Mouse (Mus musculus) adipocyte (in vitro differentiated cells): ENCODE measurements around the gene Srrm3.

Experiments
- DNase-seq: peaks from one replicate; pipeline ENCODE4 v3.0.0-alpha.2; 2016; ENCODE audit warnings: low spot score

Srrm3 gene

DNA sequence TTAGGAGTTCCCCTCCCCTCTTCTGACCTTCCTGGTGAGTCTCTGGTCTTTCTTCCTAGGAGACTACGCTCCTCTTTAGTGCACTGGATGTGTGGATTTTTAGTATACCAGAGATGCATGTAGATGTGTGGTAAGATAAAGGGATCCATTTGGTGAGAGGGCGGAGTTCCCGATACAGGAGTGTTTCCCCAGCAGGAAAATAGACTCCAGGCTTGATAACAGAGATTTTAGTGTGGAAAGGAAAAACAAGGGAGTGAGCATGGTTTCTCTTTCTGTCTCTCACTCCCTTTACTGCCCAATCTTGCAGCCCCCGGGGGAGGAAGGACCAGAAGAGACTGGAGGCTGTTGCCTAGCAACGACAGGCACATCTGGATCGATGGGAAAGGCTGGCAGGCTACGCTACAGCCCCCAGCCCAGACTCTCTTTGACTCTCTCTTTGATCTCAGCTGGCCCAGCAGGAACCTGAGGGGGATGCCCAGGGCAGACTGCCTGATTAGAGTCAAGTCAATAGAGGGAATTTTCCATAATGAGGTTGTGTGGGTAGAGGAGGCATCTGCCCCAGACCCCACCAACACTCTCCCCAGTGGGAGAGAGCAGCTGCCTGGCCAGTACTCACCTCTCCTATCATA, 15.7 kb downstream of the Srrm3 start:
- no peak for DNase-seq

DNA sequence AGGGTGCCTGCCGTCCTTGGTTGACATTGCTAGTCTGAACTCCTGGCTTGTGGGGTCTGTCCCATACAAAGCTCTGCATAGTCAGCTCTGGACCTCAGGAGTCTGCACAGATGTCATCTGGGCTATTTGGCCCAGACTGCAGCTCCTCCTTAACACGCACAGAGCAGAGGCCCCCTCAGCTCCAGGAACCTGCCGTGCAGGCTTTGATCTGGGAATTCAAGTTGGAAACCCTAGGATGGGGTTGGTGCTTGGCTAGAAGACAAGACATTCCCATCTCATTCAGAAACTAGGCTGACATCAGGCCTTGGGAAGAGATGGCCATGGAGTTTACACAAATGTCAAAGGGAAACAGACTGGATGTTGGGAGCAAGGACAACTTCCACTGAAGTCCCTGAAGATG, 17.8 kb downstream of the Srrm3 start:
- DNase-seq: no peak

DNA sequence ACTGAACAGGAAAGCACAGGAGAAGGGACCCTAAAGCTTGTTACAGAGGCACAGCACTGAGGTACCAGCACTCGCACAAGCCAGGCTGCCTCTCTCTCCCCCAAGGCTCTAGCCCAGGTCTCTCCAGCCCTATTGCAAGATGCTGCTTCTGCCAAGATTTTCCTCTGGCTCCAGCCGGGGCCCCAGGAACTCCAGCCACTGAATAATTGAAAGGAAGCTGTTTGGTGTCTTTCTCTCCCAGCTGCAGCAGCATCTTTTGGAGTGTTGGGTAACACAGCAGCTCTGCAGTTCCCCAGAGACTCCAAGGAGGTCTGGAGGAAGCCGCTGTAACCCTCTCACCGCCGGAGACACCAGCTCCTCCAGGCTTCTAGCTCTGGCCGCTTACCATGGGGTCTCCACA, 19.5 kb downstream of the Srrm3 start:
- DNase-seq: no peak

DNA sequence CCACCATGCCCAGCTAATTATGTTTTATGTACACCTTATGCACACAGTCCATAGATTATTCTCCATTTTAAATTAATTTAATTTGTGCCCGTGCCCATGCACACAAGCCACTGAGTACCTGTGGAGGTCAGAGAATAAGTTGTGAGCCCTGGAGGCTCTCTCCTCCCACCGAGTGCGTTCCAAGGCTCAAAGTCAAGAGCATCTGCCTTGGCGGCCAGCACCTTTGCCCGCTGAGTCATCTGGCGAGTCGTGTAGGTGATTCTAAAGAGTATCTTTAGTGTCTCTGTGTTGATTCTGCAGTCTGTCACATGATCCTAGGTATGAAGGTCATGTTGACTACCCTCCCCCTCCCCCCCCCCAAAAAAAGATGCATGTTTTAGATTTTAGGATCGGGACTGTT, 22.7 kb downstream of the Srrm3 start:
- DNase-seq: no peak

DNA sequence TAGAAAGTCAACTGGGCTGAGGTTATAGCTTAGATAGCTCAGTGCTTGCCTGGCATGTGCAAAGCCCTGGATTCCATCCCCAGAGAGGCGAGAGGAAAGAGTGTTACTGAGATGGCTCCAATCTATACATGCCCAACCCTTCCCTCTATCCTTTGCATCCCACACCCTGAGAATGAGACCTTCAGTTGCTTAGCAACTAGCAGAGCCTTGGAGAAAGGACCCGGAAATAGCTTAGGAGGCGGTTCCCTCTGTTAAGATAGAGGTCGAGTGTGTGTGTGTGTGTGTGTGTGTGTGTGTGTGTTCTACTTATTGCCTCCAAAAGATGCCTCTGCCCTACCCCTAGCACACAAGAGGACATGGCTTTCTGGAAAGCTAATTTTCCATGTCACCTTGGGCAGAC, 26.0 kb downstream of the Srrm3 start:
- no peak for DNase-seq

DNA sequence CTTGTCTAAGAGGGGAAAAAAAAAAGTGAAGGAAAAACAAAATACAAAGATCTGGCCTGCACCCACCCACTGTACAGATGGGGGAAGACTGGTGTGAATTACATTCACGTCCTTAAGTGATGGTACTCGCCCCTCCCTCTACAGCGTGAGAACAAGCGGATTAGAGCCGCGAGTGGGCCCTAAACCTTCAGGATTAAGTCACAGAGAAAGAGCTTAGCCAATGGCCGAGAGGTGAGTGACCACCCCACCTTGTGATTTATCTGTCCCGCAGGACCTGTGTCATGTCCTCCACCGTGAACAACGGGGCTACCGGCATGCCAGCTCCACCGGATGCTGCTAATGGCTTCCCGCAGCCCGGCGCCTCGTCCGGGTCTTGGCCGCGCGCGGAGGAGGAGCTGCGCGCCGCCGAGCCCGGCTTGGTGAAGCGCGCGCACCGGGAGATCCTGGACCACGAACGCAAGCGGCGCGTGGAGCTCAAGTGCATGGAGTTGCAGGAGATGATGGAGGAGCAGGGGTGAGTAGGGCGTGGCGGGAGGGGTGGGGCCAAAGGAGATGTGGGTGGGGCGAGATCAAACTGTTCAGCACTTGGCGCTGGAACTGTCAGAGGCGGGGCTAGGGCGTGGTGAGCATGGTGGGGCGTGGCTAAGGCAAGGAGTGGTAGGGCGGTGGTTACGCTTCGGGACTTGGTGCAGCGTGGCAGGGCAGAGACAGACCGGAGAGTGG, 28.2 kb downstream of the Srrm3 start:
- no peak for DNase-seq

DNA sequence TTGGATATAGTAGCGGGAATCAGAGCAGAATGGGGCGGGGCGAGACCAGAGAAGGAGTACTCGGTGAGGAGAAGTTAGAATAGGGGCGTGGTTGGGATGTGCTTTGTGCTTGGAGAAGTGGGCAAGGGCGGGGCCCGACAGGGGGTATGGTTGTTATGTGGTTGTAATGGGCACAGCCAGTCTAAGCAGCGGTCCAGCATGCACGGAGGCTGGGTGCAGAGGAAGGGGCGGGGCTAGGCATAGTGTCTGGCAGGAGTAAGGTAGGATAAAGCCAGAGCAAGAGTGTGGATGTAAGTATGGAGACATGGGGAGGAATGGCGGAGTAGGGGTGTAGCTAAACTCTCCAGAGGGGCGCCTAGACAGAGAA, 28.8 kb downstream of the Srrm3 start:
- DNase-seq: no peak

DNA sequence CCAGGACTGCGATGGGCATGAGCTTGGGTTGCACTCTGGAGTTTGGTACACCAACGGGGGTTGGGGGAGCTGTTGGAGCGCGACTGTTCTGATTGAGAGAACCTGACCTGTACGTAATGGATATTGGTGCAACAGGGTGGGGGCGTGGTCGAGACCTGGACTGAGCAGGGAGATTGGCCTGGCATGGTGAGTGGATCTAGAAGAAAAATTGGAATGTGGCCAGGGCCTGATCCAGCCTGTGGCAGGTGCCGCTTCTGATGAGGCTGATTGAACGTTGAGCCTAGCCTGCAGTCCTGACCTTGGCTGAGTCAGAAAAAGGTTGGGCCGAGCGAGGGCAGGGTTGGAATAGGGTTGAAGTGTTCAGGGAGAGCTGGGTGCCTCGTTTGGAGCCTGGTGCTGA, 29.3 kb downstream of the Srrm3 start:
- DNase-seq: no peak

DNA sequence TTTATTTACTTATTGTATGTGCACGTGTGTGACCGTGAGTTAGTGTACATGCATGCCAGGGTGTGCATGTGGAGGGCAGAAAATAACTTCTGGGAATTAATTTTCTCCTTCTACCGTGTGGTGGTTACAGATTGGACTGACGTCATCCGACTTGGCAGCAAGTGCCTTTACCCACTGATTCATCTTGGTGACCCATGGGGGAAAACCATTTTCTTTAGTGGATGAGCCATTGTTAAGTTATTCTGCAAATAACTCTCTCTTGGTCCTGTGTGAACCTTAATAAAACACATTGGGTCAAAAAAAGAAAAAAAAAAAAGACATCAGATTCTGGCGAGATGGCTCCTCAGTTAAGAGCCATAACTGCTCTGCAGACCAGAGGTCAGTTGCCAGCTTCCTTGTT, 35.0 kb downstream of the Srrm3 start:
- DNase-seq: no peak

DNA sequence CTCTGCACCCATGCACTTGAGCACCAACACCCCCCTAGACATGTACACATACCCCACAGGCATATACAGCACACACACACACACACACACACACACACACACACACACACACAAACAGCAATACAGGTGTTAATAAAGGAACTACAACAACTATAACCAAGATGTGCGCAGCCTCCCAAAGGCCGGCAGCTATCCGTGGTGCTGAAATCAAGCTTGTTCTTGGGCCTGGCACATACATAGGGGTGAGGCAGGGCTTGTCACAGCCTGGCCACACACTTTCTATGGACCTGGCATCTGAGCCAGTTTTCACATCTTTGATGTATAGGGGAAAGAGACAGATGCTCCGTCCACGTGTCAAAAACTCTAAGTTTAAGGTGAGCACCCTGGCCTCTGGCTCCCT, 36.7 kb downstream of the Srrm3 start:
- DNase-seq: peak; percentile 64

DNA sequence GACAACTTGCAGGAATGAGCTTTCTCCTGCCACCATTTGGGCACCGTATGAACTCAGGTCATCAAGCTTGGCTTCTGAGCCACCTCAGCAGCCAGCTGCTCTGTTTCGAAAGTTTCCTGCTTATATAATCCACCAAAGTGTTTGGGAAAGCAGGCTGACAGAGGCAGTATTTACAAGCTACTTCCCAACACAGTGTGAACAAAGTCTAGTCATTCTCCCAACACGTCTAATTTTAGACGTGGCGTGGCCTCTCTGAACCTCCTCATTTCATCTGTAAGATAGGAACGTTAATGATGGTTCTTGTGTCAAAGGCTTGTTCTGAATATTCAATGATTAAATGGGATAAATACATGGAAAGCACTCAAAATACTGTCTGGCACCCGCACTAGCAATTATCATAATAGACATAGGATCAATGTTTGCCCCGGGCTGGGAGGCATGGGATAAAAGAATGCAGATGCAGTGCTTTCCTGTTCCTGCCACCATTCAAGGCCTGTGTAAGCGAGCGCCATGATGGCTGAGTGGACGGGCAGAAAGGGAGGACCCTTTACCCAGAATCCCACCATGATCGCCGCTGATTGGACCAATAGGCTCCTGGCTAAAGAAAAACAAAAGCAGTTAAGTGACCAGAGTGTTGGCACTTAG, 39.1 kb downstream of the Srrm3 start:
- DNase-seq: peak; percentile 14

DNA sequence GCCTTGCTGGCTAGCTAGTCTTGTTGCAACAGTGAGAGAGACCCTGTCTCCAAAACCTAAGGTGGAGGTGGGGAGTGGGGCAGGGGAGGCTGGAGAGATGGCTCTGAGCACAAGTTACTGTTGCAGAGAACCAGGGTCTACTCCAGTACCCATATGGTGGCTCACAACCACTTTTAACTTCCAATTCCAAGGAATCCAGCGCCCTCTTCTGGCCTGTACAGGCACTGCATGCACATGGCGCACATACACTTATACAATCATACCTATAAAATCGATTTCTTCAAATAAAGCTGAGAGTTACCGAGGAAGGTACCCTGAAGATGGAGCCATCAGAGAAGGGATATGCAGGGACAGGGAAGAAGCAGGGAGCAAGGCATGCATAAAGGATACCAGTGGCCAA, 40.8 kb downstream of the Srrm3 start:
- no peak for DNase-seq

DNA sequence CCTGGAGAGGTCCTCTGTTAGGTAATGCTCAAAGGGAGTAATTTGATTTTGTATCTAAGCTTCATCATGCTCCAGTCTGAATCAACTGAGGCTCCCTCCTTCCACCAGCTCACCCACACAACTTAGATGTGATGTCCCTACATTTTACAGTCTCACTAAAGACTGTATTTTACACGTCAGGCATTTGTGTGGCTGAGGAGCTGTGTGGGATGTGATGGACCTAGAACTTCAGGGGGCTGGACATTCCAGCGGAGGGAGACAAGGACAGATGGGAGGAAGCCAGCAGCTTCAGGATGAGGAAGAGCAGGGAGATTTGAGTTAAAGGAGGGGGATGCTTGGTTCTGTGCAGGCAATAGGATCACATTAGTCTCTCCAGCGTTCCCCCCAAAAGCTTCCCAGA, 41.2 kb downstream of the Srrm3 start:
- no peak for DNase-seq

DNA sequence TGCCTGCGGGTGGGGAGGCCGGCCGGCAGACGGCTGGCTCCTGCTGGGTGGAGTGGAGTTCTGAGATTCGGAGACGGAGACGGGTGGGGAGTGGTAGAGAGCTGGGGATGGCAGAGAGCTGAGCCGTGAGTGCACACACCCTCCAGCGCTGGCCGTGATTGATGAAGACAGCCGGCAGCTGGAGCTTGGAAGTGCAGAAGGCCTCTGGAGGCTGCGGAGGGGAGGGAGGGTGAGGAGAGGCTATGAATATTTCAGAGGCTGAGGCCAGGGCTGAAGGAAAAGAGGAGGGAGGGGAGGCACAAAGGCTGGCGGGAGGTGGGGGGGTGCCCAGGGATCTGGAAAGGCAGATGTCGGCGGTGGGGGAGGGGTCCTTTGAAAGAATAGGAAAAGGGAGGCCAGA, 44.3 kb downstream of the Srrm3 start:
- no peak for DNase-seq

DNA sequence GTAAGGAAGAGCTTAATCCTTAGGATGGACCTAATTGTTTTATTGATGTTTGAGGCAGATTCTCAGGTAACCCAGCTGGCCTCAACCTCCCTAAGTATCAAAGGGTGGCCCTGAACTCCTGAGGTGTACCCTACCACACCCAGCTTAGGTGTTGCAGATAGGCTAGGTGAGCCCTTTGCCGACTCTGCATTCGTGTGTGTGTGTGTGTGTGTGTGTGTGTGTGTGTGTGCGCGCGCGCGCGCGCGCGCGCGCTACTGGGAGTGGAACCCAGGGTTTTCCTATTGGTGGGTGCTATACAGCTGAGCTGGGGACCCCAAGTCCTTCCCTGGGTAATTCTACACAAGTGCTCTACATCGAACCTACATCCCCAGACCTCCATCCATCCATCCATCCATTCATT, 44.8 kb downstream of the Srrm3 start:
- no peak for DNase-seq

DNA sequence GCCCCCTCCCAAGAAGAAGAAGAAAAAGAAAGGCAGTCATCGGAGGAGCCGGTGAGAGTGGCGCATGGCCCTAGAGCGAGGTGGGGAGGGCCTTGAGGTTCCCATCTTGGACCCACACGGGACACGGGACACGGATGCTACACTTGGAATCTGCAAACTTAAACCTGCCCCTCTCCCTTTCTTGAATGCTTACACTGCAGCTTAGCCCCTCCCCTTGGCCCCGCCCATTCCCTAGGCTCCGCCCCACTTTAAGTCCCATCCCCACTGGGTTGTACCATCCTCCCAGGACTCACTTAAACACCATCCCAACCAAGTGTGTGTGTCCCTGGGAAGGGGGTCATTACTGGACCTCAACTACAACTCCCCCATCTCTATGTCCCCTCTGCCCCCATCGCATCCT, 45.7 kb downstream of the Srrm3 start:
- no peak for DNase-seq

DNA sequence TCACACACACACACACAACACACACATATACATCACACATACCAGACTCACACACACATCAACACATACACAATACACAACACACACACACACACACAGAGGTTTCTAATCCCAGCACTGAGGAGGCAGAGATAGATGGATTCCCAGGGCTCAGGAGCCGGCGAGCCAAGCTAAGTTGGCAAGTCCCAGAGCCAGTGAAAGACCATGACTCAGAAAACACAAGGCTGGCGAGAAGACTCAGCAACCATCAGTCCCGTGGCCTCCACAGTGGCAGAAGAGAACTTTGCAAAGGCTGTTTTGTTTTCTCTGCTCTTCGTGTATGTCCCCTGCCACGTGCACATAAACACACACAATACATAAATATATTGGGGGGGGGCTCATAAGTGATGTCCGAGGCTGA, 47.0 kb downstream of the Srrm3 start:
- DNase-seq: no peak

DNA sequence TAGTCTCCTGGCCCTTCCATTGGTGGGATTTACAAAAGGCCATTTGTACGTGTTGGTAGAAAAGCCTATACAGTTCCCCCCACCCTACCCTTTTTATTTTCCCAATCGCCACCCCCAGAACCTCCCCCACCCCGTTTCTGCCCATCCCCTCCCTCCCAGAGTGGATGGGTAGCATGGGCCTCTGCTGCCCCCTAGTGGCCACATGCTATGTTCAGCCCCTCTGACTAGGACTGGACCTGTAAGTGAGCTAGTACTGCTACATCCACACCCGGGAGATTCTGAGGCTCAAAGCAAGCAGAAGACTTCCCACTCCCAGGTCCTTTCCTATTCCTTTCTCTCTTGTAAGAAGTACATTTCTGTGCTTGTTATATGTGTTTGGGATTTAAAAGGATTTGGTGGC, 48.5 kb downstream of the Srrm3 start:
- DNase-seq: peak; percentile 81

DNA sequence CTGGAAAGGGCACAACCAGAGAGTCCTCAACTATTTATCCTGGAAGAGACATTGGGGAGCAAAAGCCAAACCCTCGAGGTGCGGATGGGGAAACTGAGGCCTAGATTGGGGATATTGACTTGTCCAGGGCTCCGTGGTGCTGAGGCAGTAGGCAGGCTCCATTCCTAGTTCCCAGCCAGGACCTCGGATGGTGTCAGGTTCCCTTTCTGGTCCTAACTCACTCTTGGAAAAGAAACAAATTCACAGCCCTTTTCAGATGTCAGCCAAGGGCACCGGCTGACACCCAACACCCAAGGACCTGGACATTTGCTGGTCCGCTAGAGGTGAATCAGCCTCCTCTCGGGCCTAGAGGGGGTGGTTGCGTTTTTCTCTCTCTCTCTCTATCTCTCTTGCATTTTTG, 60.0 kb downstream of the Srrm3 start:
- no peak for DNase-seq

DNA sequence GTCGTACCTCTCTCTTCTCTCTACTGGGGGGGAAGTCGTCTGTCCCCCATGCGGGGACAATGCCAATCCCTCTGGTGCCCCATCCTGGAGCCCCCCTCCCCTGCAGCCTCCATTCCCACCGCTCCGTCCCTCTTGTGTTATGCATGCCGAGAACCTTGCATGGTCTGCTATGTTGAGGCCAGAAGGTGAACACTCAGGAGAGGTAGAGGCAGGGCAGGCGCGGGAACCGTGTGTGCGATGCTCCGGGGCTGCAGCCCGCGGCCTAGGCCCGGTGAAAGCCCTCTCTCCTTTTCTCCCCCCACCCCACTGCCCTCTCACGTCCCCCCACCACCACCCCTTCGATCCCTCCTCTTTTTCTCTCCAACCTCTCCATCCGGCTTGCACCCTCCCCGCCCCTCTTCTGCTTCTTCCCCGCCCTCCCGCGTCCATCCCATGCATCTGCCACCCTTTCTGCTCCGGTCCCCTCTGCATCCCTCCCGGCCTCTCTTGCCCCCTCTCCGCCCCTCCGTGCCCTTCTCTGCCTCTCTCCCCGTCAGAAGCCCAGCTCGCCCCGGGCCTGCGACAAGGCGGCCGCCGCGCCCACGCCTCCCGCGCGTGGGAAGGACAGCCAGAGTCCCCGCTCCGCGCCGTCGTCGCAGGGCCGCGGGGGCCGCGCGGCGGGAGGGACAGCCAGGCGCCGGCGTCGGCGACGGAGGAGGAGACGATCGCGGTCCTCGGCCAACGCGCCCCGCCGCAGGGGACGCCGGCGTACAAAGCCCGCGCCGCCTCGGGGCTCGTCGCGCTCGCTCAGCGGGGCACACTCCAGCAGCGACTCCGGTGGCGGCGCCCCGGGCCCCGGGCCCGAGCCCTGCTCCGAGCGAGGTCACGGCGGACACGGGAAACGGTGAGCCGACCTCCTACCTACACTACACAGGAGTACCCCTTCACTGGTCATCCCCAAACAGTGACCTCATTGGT, 61.2 kb downstream of the Srrm3 start:
- no peak for DNase-seq

DNA sequence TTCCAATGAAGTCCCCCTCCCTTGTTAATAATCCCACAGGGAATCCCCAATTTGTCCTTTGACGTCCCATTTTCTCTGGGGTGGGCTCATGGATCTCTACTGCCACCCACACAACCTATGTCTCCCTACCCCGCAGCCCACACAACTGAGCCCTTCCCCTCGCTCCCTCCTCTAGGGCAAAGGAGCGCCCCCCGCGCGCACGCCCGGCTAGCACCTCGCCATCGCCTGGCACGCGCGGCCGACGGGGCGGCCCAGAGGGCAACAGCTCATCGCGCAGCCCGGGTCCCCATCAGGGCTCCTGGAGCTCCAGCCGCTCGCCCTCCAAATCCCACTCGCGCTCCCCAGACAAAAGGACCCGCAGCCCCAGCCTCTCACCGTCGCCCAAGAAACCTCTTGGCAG, 62.0 kb downstream of the Srrm3 start:
- no peak for DNase-seq

DNA sequence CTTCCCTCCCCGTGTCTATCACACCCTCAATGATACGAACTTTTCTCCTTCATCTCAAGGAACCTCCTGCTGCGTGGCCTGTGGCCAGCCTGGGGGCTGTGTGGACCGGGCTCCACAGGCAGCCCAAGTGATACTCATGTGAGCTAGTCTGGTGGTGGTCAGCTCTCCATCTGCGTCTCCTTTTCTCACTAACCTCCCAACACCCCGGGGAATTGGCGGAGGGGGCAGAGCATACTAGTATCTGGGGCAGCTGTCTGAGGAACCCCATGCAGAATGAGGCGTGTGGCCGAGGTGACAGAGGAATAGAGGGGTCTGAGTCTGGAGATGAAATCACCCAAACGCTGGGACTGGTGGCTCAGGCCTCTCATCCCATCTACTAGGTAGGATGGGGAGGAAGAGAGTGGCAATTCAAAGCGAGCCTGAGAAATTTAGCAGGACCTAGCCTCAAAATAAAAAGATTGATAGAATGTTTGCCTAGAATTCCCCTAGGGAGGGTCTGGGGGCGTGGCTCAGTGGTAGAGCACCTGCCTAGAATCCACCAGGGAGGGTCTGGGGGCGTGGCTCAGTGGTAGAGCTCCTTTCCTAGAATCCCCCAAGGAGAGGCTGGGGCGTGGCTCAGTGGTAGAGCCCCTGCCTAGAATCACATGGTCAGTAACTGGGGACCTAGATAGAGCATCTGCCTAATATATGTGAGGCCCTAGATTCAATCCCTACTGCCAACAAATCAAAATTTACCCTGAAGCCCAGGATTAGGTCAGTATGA, 63.2 kb downstream of the Srrm3 start:
- no peak for DNase-seq
